Mouse (Mus musculus) heart, adult 2 months (tissue): Measurements from ENCODE around the gene Epn3. TPM values are rescaled to one million over a fixed set of nuclear protein-coding genes. Genes with fewer than 3 reads are reported as not detected.
A peak's percentile ranks its signal among the peaks of the same experiment; 100 is the strongest.

Source experiments
- DNase-seq, 2 experiments: peaks; one replicate each; pipeline ENCODE4 v3.0.0; 2021
- H3K27ac ChIP-seq: fragments of 200-600 bp; 2 replicates; pipeline ENCODE4 v1.8.1; 2022
- H3K27me3 ChIP-seq: fragments of 200-500 bp; 2 replicates; pipeline ENCODE4 v1.6.1; 2012; ENCODE audit warnings: mild to moderate bottlenecking, low read length, inconsistent platforms, mixed read lengths; ENCODE audit not compliant: control insufficient read depth, insufficient read depth
- H3K36me3 ChIP-seq: fragments of 200-500 bp; 2 replicates; pipeline ENCODE4 v1.6.1; 2012; ENCODE audit warnings: low read length, inconsistent platforms; ENCODE audit not compliant: control insufficient read depth, insufficient read depth
- H3K4me1 ChIP-seq: fragments of 200-500 bp; 2 replicates; pipeline ENCODE4 v1.6.1; 2011; ENCODE audit warnings: low read length; ENCODE audit not compliant: control insufficient read depth, insufficient read depth
- H3K4me3 ChIP-seq: fragments of 200-600 bp; 2 replicates; pipeline ENCODE4 v1.8.1; 2022
- H3K79me2 ChIP-seq: fragments of 200-500 bp; replicated peaks from 2 replicates; pipeline ENCODE4 v1.6.1; 2012; ENCODE audit warnings: mild to moderate bottlenecking, inconsistent platforms, low read length, moderate library complexity, mixed read lengths; ENCODE audit not compliant: control insufficient read depth, insufficient read depth
- H3K9ac ChIP-seq: fragments of 200-500 bp; 2 replicates; pipeline ENCODE4 v1.6.1; 2012; ENCODE audit warnings: low read depth, mild to moderate bottlenecking, control low read depth, inconsistent platforms, low read length, mixed read lengths
- CTCF ChIP-seq: fragments of 200-600 bp; IDR thresholded peaks from 2 replicates; pipeline ENCODE4 v1.8.1; 2022; ENCODE audit warnings: antibody characterized with exemption, mild to moderate bottlenecking, moderate library complexity
- EP300 ChIP-seq: fragments of 200-500 bp; IDR thresholded peaks from 2 replicates; pipeline ENCODE4 v1.6.1; 2011; ENCODE audit warnings: low read depth, low read length, control low read depth; ENCODE audit not compliant: insufficient read depth
- POLR2A ChIP-seq: fragments of 200-500 bp; IDR thresholded peaks from 2 replicates; pipeline ENCODE4 v1.6.1; 2011; ENCODE audit warnings: mild to moderate bottlenecking, low read depth, low read length, control low read depth; ENCODE audit not compliant: insufficient read depth
- WGBS: fragments of 180-500 bp; shearing (Covaris S2); methylation state at CpG from one replicate; pipeline ENCODE4 v1.1.7; 2018; 5-methylcytosine and 5-hydroxymethylcytosine counted together
- intact Hi-C: fragments of 180-260 bp; cut with DNase I; formaldehyde crosslinking; loops from one replicate; pipeline ENCODE4 v1.15.1; 2025
- long read RNA-seq: library from polyadenylated mRNA; stranded (forward); transcript quantifications from one replicate; pipeline ENCODE4 v2.0.0, GENCODE M21; 2021
- polyA plus RNA-seq: library from polyadenylated mRNA; depleted of rRNA; stranded (reverse); fragments of >200 nt; gene quantifications from 2 replicates; pipeline ENCODE4 v1.2.3, GENCODE M21; 2012; rRNA removed
- total RNA-seq, 2 experiments: library from RNA; stranded (reverse); gene quantifications; 2 replicates each; pipeline ENCODE4 v1.2.3; 2021

Gene Epn3
- total RNA-seq = 10 to 100 TPM; 28.4 to 31.9 TPM
- 12.6 and 25.7 TPM in 2 replicates for polyA plus RNA-seq
- long read RNA-seq, partial matches to known transcripts = 7 of 19 reads
- long read RNA-seq, other reads (novel, unspliced or antisense) = 9 of 19 reads

DNA sequence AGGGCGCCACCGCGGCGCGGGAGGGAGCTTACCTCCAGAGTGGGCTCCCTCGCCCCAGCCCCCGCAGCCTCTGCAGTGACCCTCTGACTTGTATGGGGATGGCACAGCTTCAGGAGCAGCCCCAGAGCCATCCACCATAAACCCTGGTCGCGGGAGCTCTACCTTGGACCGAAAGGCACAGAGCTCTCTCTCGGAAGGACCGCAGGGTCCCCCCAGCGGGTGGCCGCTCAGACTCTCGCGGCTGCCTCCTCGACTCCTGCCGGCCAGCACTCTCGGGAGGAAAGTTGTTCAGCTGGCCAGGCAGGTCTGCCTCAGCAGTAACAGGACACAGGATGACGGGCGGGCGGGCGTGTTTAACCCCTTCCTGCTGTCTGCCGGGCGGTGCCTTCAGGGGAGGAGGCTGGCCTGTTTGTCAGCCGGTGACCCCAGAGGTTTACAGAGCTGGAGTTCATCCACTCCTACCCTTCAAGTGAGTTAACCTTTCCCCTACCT is at the start of gene Epn3:
TSS of gene Epn3 (minus strand) at position 314 of the 492 bp plus-strand sequence.
- H3K4me3 ChIP-seq = peak within 1 kb of the TSS; percentile 36
- intact Hi-C loops = no loop called here
- no peak for TF ChIP-seq CTCF
- no peak for TF ChIP-seq EP300
- no peak for TF ChIP-seq POLR2A
- peak in 1 of 2 experiments; percentile 40 for DNase-seq
- no peaks in the 10 kb centered on the region for H3K79me2 ChIP-seq
- peaks cover 7% of the 10 kb centered on the region for H3K4me1 ChIP-seq
- peak within 1 kb of the TSS; percentile 50 for H3K9ac ChIP-seq
- WGBS = under 1% methylated on average over 26 of the region's 26 CpGs
- no peaks in the 10 kb centered on the region for H3K36me3 ChIP-seq
- H3K27ac ChIP-seq = no peak within 1 kb of the TSS; the same call in 1 of the 2 replicates
- no peaks in the 10 kb centered on the region for H3K27me3 ChIP-seq

DNA sequence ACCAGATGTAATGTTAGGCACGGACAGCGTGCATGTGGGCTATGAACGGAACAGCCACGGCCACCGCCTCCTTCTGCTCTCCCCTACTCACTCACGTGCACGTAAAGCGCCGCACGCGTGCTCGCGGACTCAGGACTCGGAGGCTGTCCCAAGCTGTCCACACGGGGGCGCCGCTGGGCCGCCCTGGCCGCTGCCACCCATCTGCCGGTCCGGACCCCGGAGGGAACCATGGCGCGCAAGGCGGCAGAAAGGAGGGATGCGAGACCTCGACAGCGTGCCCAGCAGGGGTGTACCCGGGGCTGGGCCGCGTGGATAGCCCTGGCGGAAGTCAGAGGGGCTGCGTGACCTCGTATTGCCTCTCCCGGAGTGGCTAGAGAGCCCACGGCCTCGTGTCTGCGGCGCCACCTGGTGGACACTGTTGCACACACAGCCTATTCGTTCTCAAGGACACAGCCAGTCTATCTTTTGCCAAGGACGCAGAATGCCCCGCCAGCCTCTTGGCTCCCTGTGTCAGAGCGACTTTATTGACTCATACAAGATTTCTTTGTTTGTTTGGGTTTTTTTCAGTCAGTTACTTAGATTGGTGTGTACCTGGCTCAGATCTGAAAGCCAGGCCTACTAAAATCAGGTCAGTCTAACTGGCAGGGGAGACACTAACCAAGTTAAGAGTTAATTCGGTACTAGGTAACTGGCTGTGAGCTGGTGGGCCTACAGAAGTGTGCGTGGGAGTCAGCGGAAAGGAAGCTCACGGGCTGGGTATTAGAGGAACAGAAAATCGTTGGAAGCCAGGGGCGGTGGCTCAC is 49.3 kb upstream of the Epn3 start, which contains the start of gene Rsad1:
TSS of gene Rsad1 (minus strand) at position 368 of the 803 bp plus-strand sequence.
- 3% methylated on average over 49 of the region's 49 CpGs for WGBS
- no peaks in the 10 kb centered on the region for H3K79me2 ChIP-seq
- peak within 1 kb of the TSS; percentile 89 for H3K9ac ChIP-seq
- peak within 1 kb of the TSS; percentile 73 for H3K4me3 ChIP-seq
- no peaks in the 10 kb centered on the region for H3K36me3 ChIP-seq
- TF ChIP-seq POLR2A = peak; percentile 65
- TF ChIP-seq EP300 = peak; percentile 80
- no peak for TF ChIP-seq CTCF
- DNase-seq = peak; percentile 95 to 96
- H3K4me1 ChIP-seq = peaks cover 5% of the 10 kb centered on the region; the same call in 1 of the 2 replicates
- H3K27ac ChIP-seq = peak within 1 kb of the TSS; percentile 96
- intact Hi-C loops = loop anchor here (5.0 kb wide), 3 partner anchors 168 to 222 kb away; partner anchors contain the start of gene Ankrd40
- no peaks in the 10 kb centered on the region for H3K27me3 ChIP-seq

DNA sequence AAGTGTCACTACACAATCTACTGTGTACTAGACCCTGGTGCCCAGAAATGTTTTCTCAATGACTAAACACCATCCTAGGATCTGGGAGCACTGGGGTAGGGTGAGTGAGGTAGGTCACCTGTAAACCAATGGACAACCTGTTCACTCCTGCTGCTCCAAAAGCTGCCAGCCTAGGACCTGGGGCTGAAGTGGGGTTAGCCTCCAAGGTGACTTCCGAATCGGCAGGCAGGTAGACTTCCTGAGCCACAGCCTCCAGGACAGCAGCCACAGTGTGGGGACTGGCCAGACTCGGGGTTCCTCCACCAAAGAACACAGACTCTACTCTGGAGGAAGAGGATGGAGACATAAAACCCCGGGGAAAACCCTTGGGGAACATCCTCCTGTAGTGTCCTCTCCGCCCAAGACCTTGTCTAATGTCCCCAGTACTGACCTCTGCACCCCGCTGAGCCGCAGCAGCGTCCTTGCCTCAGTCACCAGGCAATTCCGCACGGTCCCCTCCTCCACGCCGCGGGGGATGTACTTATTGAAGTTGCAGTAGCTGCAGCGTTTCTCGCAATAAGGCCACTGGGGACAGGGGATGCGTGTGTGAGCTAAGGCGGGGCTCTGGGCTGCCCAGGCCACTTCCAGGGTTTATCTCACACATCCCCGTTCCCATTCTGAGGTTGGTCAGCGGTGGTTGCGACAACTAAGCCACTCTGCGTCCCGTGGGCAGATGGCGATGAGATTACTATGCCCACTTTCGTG is 48.4 kb upstream of the Epn3 start:
- 6% methylated on average over 24 of the region's 24 CpGs for WGBS
- H3K27ac ChIP-seq = peak overlapping the region; percentile 96
- no peaks in the 10 kb centered on the region for H3K36me3 ChIP-seq
- H3K4me1 ChIP-seq = peaks cover 5% of the 10 kb centered on the region; the same call in 1 of the 2 replicates
- H3K4me3 ChIP-seq = peak overlapping the region; percentile 73
- TF ChIP-seq POLR2A = no peak
- no peak for TF ChIP-seq CTCF
- no peak for TF ChIP-seq EP300
- H3K79me2 ChIP-seq = no peaks in the 10 kb centered on the region
- H3K9ac ChIP-seq = peak overlapping the region; percentile 89
- intact Hi-C loops = loop anchor here (5.0 kb wide), 3 partner anchors 169 to 221 kb away; partner anchors contain the start of gene Ankrd40
- peak in 1 of 2 experiments; percentile 67 for DNase-seq
- H3K27me3 ChIP-seq = no peaks in the 10 kb centered on the region

DNA sequence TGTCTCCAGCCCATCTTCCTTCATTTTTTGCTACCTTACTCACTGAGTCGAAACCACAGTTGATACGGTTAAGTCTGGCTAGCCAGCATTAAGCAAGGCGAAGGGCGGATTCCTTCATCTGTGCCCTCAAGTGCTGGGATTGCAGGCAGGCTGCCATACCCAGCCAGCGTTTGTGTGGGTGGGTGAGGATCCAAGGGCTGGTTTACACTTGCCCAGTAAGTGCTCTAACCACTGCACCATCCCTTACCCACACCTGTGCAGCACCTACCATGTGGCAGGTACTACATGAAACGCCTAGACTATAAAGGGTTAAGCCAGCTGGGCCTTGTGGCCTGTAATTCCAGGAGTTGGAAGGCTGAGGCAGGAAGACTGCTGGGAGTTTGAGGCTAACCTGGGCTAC is 47.5 kb upstream of the Epn3 start:
- intact Hi-C loops = loop anchor here (5.0 kb wide), 3 partner anchors 170 to 220 kb away; partner anchors contain the start of gene Ankrd40
- TF ChIP-seq EP300 (no peak), CTCF (no peak), POLR2A (no peak)
- DNase-seq = no peak
- H3K4me1 ChIP-seq = peaks cover 5% of the 10 kb centered on the region; the same call in 1 of the 2 replicates
- no peak overlapping the region for H3K27ac ChIP-seq
- no peaks in the 10 kb centered on the region for H3K79me2 ChIP-seq
- no peak overlapping the region for H3K4me3 ChIP-seq
- no peak overlapping the region for H3K9ac ChIP-seq
- no peaks in the 10 kb centered on the region for H3K36me3 ChIP-seq
- 87% methylated on average over 6 of the region's 6 CpGs for WGBS
- no peaks in the 10 kb centered on the region for H3K27me3 ChIP-seq

DNA sequence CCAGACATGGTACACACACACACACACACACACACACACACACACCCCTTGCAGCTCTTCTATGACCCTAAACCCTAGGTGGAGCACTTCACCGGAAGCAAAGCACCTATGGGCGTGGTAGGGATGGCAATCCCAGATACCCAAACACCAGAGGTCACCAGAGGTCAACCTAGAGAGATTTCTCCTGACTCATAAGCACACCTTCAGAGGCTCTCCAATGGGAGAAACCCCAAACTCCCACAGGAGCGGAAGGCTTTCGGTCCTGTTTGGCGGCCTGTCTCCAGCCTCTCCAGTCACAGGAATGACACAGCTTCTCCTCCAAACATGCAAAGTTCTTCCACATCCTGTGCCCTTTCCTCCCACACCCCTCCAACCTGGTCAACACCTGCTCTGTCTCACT is 46.6 kb upstream of the Epn3 start:
- intact Hi-C loops = loop anchor here (5.0 kb wide), 3 partner anchors 171 to 219 kb away; partner anchors contain the start of gene Ankrd40
- no peak overlapping the region for H3K27ac ChIP-seq
- no peaks in the 10 kb centered on the region for H3K36me3 ChIP-seq
- WGBS = 95% methylated on average over 5 of the region's 5 CpGs
- no peaks in the 10 kb centered on the region for H3K27me3 ChIP-seq
- no peak overlapping the region for H3K4me3 ChIP-seq
- TF ChIP-seq CTCF = no peak
- TF ChIP-seq POLR2A = no peak
- TF ChIP-seq EP300 = no peak
- no peaks in the 10 kb centered on the region for H3K79me2 ChIP-seq
- peaks cover 5% of the 10 kb centered on the region; the same call in 1 of the 2 replicates for H3K4me1 ChIP-seq
- H3K9ac ChIP-seq = no peak overlapping the region
- DNase-seq = no peak
